Mouse (Mus musculus) ovary, adult 18-20 months (tissue): ENCODE measurements around the gene Eogt.

Source experiments
- DNase-seq: peaks from one replicate; pipeline ENCODE4 v3.0.0; 2022; ENCODE audit warnings: low spot score, mixed read lengths

Eogt gene

DNA sequence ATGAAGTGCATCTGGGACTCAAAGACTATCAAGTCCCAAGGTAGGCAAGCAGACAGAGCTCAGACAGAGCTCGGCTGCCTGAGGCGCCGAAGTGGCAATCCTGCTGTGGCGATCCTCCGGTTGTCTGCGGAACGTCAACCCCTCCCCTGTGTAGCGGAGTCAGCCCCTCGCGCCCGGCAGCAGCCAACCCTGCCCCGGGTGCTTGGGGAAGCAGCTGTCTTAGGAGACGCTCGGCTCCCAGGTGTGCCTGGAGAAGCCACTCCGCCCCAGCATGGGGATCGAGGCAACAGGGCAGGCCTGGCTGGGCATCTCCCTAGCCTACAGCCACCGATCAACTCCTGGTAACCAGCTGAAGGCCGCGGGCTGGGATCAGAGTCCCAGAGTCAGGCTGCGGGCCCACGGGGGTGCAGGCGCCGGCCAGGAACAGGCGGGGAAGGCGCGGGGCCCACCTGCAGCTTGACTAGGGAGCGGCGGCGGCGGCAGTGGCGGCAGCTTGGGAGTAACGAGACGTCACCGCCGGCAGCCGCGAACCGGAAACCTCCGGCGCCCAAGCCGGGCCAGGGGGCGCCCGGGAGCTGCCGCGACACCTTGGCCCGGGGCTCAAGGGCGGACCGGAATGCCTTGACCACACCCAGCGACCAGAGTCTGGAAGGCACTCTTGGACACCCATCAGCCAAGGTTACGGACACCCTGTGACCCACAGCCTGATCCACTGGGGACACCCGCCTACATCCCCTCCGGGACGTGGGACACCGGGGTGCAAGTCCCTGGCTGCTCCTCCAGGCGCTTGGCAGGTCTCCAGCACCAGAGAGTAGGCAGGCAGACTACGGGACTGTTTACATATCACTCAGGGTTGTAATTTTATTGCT is at the start of gene Eogt:
Eogt (minus strand) TSS at position 800 of the 869 bp plus-strand sequence.
- DNase-seq, result peak; percentile 53

DNA sequence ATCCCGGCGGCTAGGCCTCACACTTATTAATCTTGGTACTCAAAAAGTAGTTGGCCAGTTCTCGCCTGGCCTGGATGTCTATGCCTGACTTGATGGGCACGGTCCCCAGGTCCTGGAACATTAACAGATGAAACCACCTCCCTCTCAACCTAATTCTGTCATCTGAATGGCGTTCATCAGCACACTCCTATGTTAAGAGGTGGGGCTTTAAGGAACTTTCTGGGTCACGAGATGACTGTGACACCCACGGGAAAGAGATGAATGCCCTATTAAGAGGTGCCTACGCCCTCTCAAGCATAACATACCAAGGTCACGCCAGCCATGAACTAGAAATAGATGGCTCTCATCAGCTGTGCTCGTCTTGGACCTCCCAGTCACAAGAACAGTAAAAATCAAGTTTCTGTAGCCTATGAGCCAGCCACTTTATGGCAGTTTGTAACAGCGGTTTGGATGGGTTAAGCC is 30.4 kb upstream of the Eogt start:
- peak; percentile 10 for DNase-seq

DNA sequence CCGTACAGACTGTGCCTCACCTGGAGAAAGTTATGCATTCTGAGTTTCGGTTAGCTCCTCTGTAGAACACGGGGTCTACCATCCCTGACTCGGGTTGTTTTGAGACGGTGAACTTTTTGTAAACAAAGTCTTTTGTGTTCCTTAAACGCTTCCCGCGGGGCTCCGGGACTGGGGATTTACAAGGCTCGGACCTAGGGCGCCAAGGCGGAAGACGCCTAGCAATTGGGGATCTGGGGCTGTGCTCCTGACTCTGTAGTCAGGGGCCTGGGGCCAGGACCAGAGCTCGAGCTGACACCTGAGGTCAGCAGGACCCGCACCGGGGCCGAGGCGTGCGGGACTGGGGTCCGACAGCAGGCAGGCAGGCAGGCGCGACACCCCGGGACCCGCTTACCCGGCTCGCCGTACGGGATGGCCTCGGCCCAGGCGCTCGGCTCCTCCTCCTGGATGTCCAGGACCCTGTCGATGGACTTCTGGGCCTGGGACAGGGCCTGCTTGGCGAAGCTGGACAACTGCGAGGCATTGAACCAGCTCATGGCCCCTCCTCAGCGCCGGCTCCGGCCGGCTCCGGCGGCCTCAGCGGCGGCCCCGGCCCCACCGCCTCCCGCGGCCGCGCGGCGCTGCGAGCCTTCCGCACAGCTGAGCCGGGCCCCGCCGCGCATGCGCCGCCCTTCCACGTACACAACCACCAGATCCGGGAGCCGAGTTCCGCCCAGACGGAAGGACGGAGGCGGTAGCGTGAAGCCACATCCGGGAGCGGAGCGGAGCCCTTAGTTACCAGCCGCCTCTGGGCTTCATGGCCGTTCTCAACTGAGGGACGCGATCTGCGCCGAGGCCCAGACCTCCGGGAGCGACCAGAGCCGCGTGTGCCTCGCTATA is 29.7 kb upstream of the Eogt start, which contains the start of gene Tmf1:
Tmf1 (minus strand) TSS at position 632 of the 876 bp plus-strand sequence.
- DNase-seq, result peak; percentile 93

DNA sequence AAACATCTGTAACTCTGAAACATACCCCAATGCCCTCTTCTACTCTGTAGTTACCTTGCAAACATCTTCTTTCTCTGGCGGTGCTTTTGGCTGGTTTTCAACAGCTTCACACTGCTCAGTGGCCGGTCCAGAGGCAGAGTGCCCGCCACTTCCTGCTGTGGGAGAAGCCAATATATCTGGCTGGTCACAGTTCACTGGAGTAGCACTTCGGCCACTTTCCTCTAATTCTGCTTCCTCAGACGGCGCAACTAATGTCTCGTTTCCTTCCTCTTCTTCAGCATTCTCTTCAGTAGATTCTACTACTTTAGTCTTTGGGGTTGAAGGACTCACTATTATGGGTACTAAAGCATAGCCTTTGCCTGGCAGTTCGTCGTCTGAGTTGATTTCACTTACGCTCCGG is 26.7 kb upstream of the Eogt start:
- no peak for DNase-seq

DNA sequence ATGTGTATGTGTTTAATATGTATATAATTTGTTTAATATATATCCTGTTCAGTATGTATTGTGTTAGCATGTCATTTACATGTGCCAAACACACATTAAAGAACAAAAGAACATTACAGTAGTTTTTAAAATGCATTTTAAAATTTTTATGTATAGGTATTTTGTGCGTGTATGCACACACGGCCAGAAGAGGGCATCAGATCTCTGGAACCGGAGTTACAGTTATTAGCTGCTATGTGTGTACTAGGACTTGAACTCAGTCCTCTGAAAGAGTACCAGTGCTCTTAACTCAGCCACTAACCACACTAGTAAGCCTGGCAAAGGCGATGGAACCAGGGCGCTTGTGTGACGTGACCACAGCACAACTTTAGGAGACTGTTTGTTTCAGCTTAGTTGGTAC is 1.2 kb upstream of the Eogt start:
- DNase-seq, result no peak

DNA sequence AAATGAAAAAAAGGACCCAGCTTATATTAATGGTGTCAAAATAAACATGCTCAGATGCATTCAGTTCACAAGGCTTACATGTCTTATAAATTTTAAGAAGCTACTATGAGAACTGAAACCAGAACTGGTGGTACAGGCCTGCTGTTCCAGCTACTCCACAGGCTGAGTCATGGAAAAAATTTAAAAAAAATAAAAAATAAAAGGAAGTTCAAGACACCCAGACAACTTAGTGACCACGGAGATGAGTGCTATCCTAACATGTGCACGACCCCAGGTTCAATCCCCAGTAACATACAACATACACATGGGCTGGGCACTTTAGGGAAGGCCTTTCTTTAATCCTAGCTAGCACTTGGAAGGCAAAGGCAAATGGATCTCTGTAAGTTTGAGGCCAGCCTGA is 739 bp upstream of the Eogt start:
- no peak for DNase-seq

DNA sequence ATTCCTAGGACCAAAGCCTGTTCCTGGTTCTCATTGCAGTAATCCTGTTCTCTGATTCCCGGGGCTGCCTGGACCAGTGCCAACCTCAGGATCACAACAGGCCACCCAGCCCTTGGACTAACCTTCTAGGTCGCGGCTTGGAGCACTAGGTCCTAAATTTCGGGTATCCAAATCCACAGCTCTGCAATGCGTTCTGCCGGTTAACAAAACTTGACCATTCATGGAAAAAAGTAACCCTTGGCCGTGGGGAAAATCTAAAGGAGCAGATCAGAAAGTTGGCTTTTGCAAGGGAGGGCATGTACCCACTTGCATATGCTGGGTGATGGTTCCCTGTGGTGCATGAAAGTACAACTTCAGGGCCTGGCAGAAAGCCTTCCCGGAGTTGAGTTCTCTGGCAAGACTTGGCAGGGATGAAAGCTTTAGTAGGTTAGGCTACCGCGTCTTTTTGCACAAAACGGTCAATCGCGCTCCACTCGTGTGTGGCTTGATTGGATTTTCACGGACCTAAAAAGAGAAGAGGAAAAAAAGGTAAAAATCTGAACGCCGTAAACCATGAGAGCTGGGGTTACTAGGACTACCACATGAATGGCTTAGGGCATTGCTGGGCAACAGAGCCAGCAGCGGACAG is 1.1 kb downstream of the Eogt start:
- no peak for DNase-seq

DNA sequence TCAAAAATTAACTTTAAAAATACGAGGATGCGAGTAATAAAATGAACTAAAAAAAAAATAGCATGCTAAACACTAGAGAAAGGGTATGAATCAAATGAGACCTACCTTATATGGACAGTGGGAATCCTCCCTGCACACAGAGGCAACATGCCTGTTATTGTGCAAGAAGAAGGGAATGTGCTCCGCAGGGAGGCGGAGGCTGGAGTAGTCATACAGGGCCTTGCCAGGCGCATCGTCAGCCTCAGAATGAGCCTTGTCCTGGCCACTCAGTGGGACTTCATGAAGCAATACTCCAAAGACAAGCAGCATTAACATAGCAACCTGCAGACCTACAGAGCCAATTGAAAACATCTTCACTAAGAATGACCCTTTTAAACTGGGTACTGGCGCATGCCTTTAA is 3.8 kb downstream of the Eogt start:
- DNase-seq, result peak; percentile 17

DNA sequence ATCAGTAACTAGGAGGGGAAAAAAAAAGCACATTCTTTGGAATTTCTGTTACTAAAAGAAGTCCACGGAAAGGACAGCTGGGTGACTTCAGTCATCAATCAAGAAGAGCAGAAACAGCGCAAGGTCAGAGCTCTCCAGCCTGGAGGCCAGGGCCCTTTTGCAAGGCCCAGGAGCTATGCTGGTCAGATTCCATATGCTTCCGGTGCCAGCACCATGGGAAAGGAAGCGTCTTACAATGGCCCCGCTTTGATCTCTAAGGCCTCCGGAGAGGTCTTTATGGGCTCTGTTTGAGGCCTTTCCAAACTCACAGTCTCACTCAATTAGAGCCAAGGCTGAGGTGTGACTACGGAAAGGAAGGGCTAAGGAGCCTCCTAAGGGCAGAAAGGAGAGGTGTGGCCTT is 4.6 kb downstream of the Eogt start:
- peak; percentile 23 for DNase-seq

DNA sequence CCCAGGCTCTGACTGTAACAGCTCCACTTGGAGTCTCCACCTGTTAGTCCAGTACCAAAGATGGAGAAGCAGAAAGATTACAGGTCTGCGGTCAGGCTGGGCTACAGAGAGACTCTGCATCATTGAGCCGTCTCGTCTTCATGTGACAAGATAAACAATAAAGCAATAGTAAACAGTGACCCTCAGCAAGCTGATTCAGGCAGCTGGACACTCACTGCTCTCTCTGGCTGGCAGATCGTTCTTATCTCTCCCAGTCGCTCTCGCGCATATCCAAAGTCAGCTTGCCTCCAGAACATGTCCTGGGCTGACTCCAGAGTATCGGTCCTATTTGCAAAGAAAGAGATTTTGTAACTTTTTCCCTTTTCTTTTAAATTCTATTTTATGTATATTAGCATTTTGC is 6.4 kb downstream of the Eogt start:
- DNase-seq, result no peak

DNA sequence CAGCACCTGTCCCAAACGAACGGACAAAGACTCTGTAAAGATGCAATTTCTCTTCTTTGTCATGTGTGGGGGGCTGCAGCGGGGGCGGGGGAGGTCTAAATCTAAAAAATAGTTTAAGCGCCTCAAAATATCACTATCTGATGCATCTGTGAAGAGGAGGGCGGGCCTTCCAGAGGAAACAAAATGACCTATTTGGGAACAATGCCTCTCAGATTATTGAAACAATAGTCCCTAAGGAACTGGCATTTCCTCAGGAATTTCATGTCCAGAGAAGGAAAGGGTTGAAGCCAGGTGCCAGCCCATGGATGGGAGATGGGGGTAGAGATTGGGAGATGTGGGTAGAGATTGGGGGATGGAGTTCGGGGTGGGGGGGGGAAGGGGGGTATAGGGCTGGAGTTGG is 7.2 kb downstream of the Eogt start:
- no peak for DNase-seq

DNA sequence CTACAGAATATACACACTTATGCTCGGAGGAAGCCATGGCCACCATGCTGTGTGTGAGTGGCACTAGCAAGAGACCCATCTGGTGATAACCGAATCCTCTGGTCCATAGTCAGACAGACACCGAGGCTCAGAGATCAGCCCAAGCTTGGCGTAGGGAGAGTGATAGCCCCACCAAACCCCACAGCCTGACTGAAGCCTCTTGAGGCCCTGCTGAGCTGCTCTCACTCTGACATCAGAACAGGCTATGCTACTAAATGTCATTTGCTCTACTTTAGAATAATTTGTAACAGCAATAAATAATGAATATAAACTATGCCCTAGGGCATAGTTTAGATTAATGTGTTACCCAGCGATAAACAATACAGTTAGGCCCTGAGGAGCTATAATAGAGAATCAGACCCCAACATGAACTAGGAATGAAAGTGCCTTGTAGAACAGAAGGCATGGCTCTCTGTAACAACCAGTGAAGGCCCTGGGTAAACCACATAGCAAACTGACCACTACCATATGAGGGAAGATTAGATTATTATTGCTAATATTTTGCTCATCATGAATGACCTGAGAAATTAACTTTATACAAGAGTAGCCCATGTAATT is 16.2 kb downstream of the Eogt start:
- DNase-seq, result no peak

DNA sequence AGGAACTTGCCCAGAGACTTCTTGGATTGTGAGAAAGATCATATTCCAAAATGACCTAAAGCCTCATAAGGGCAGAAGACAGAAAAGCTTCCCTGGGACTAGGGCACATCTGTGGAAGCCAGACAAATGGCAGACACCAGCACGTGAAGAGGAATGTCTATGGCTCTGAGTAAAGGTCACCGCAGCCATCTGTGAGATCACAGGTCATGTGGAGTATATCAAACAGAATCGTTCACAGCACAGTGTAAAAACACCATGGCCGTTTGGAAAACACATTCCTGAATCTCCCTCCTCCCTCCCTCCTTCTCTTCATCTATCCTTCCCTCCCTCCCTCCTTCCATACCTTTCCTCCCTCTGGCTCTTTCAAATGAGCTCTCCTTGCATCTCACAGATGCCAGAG is 17.2 kb downstream of the Eogt start:
- DNase-seq, result no peak

DNA sequence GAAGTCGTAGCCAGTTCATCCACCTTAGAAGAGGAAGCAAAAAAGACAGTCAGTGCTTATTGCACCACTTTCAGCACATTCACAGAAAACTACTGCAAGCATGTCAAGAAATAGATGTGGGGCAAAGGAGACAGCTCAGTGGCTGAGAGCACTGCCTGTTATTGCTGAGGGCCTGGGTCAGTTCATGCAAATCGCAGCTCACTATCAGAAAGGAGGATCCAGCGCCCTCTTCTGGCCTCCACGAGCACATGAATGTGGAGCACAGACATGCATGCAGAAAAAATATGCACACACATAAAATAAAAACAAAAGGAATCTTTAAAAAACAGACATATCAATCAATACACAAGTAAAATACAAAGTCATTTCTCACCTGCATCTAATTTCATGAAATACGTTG is 18.0 kb downstream of the Eogt start:
- no peak for DNase-seq

DNA sequence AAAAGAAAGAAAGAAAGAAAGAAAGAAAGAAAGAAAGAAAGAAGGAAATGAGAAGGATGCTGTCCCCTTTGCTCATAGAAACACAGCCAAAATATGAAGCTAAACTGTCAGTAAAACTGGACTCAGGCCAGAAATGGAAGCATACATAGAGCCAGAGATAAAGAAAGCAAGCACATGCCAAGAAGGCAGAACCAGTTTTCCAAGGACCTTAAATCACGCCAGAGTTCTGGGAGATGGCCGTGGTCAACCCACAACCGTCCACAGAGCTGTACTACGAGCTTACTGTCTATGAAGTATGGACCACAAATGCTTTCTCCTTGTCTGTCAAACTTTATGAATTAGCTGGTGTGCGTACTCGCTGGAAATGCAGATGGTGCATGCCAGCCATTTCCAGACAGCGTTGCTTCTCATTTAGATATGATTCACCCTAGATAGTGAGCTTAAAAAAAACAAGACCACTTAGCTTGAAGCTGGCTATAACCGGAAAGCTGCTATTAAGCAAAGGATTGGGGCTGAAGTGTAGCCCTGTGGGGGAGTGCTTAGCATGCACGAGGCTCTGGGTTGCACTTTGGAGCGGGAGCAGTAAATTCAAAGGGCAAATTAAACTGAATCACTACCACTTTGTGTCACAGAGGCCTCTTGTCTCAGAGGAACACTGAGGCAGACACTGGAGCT is 24.5 kb downstream of the Eogt start:
- peak; percentile 6 for DNase-seq

DNA sequence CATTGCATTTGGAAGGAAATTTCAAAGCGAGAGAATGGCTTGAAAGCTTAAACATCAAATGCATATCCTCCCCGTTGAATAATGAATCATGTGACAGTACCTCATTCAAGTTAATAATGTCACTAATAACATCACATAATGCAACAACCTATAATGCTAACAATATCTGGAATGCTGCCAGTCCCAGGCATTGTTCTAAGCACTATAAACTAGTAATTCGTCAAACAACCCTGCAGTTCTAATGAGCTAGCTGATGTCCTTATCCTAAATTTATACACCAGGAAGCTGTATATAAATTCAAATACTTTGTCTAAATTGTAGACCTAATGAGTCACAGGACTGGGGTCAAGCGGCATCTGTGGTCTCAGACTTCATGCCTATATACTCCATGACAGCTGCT is 28.1 kb downstream of the Eogt start:
- no peak for DNase-seq

DNA sequence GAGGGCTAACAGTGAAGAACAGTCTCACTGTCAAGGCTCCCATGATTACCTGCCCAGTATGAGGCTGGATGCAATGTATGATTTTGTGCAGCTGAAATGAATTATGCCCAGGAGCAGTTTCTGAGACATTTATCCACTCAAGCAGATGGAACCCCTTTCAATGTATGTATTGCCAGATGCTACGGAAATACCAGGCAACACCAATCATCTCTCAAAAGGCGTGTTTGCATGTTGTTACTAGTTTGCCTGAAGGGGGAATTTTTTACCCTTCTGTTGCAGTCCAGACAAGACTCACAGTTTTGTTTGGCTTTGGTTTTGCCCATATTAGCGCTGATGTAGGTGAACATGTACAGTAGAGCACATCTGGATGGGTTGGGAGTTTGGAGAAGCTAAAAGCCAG is 30.7 kb downstream of the Eogt start:
- DNase-seq, result no peak

DNA sequence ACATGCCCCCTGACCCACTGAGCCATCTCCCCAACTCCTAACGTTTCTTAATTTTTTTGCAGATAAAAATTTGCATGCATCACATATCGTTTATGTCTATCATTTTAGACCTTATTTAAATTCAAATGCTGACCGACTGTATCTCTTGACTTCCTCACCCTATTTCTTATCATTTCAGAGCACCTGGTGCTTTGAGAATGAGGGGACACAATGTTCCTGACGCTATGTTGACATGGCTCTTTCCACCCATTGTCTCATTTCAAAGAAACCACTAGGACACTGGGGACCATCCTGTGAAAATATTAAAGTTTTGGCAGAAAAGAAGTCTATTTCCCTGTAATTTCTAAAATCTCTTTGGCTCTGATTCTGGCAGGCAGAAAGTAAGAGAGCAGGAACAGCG is 32.1 kb downstream of the Eogt start:
- DNase-seq, result no peak

DNA sequence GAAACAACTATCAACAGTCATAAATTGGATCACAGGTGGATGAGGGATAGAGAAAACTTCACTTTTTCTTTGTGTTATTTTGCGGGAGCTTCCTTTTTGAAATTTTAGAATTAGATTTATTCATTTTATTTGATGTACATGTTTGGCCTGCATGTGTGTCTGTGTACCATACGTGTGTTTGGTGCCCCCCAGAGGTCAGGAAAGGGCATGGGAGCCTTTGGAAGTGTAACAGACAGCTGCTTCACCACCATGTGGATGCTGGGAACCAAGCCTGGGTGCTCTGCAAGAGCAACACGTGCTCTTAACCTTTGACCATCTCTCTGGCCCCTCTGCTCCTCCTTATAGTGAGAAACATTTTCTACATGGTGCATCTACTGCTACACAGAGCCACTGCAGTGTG is 34.2 kb downstream of the Eogt start:
- no peak for DNase-seq

DNA sequence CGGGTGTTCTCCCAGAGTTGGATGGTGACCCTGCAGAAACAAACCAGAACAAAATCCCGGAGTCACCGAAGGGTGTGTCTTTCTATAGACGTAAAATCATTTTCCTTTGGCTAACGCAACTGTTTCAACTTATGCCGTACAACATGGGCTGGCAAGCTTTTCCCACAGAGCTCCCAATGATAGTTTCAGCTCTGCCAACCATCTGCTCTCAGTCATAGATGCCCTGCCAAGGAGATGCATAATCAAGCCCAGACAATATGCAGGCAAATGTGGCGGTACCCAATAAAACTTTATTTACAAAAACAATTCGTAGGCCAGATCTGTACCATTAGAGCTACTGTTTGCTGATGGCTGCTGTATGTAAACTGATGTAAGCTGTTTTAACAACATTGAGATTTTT is 36.8 kb downstream of the Eogt start:
- no peak for DNase-seq

DNA sequence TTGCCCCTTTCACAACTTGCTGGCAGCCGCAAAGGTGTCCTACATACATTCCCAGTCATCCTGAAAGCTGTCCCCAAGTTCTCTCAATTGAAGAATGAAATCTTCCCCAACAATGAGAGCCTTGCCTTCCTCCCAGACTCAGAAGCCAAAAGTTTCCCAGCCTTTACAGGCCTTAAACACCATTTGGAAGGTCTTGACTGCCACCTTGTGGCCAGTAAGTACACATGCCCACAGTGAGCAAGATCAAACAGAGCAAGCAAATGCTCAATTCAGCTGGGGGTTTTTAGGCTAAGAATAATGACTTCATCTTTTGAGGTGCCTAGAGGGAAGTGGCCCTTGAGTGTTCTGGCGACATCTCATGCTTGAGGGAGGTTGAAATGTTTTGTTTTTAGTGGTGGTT is 42.2 kb downstream of the Eogt start:
- DNase-seq, result no peak

DNA sequence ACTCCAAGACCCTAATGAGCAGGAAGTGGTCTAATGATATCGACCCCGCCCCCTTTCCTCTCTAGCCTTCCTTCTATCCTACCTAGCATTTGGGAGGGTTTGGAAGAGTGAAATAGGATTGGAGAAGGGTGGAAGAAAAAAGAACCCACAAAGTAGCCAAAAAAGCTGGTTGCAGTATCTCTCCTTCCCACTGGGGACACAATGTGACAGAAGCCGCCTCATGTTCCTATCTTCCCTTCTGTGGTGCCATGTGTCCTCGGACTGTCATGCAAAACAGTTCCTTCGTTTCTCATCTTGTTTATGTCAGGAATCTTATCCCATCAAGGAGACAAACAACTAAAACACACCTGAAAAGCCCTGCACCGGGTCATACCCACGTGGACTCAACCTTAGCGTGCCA is 42.9 kb downstream of the Eogt start:
- DNase-seq, result no peak
